Mouse (Mus musculus) brain, embryonic 18.5 days (tissue): Measurements from ENCODE around the gene Cntn6.
A peak's percentile ranks its signal among the peaks of the same experiment; 100 is the strongest.

ENCODE experiments used
- DNase-seq: peaks from one replicate; pipeline ENCODE4 v3.0.0-alpha.2; 2012; ENCODE audit warnings: low read depth, low spot score

Cntn6 gene

GRCm38 (mm10) chr6:104492490-104493431 is at the start of gene Cntn6:
Gene Cntn6 (plus strand): TSS chr6:104492790.
- peak; percentile 37 for DNase-seq

- DNase-seq, result no peak
Measured at GRCm38 (mm10) chr6:104443731-104444130, 48.9 kb upstream of the Cntn6 start.

GRCm38 (mm10) chr6:104470706-104471105 is 21.9 kb upstream of the Cntn6 start:
- no peak for DNase-seq

DNA sequence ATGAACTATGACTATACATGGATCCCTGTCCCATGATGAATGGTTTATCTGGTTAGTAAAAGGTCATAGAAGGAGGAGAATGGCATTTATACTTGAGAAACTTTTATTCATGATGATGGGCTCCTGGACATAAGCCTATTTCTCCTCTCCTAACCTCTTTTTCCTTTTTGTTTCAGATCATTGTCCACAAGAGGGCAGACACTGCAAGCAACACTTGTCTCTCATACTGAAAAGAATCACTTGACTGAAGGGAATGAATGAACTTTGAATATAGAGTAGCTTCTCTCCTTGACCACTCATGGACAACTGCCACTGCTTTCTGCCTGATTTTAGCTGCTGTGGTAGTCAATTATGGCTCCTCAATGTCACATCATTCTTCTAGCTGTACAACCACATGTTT is 13.3 kb upstream of the Cntn6 start:
- DNase-seq, result no peak

- no peak for DNase-seq
Measured at GRCm38 (mm10) chr6:104493459-104493858, 869 bp downstream of the Cntn6 start.

DNA sequence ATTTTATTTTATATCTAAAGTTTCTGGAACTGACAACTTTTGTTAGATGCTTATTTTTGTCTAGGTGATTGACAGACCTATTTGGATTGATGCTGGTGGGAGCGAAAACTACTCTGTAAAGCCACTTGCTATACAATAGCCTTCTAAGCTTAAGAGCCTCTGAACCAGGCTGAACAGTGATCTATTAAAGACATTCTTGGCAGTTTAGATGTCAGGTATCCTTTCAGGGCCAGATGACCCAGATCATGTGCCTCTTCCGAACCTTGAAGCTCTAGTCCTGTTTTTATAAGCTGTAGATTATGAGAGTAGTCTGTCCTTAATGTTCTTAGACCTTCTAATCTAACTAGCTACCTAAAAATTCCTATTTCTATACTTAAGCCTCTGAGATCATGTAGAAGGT is 3.2 kb downstream of the Cntn6 start:
- no peak for DNase-seq

DNA sequence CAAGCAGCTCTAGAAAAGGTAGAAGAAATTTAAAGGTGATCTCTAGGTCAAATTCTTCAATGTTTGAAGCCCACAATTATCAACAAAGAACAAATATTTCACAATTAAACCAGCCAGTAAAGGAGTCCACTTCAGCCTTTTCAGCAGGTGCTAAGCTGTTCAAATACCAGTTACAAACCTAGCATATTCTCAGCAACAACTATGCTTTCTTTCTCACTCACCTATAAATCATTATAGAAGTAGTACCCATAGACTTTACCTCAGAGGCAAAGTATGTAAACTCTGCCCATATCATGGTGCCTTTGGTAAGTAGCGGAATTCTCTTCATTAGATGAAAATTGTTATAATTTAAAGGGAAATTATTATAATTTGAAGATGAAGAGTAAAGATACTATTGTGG is 71.4 kb downstream of the Cntn6 start:
- DNase-seq, result no peak

DNA sequence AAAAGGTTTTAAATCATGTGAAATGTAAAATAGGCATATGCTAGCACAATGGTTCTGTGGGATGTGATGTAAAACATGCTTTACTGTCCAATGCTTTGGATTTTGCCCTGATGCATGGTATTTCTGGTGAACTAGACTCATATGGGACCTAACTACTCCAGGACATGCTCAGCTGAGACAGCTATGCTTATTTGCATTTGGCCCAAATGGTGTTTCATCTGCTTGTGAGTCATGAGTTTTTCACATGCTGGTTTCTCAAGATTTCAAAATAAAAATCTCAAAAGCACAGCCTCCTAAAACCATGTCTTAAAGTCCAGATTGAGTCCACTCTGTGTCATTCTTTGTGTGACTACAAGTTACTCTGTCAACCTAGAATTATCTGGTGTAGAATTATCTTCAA is 77.0 kb downstream of the Cntn6 start:
- DNase-seq, result no peak

DNA sequence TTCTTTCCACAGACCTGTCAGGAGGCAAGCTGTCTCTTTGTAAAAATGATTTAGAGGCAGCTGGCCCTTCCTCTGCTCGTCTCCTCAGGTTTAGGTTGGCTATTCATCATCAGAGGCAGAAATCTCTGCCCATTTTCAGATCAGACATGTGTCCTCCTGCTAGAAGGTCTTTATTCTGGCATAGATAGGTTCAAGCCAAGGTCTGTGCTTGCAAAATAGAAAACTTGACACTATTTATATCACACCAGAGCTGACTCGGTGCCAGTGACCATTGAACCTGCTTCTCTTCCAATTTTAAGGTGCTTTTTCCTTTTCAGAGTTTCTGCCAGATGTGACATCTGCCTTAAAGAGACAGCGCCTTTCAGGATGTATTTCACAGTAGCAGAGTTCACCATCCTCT is 95.4 kb downstream of the Cntn6 start:
- no peak for DNase-seq

GRCm38 (mm10) chr6:104600838-104601397 is 108.3 kb downstream of the Cntn6 start:
- no peak for DNase-seq

DNA sequence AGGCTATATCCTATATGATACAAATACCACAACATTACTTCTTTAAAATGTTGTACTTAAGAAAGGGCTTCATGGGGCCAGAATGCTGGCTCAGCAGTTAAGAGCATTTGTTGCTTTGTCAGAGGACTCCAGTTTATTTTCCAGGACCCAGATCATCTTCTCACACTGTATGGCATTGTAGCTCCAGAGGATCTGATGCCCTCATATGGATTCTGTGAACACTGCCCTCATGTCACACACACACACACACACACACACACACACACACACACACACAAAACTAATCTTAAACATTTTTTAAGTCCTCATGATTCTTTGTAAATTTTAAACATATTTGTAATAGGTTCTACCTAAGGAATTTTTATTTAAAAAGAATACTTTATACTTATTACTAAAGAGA is 110.3 kb downstream of the Cntn6 start:
- DNase-seq, result no peak

- DNase-seq, result no peak
Measured at GRCm38 (mm10) chr6:104603371-104603770, 110.8 kb downstream of the Cntn6 start.

DNA sequence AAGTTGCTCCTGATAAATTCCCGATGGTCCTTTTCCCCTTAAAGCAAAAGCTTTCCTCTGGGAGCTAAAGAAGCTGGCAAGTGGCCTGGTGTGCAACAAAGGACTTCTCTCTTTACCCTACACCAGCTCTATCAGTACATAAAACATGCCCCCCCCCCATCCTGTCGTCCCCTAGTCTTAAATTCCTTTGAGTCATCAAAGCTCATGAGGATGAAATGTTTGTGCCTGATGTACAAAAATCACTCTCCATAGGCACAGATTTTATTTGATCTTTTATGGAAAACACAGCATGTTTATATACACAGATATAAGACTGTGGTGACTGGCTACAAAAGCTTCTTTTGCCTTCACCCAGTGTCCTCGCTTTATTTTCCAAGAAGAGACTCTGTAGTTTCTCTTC is 112.6 kb downstream of the Cntn6 start:
- DNase-seq, result no peak

DNA sequence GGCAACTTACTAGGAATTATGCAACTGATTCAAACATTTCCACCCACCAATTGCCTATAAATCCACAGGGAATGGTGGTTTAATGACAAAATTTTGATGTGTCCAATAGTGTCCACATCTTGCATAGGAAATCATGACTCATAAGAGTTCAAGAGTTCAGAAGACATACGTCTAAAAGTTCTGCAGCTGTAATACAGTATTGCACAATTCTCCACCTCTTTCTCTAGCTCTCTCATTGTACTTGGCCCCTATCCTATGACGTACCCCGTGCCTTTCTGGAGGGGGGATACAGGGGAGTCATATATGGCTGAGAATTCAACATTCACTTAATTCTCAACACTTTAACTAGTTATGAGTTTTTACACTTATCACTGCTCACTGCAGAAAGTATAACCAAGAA is 160.9 kb downstream of the Cntn6 start:
- no peak for DNase-seq

- no peak for DNase-seq
Measured at GRCm38 (mm10) chr6:104668701-104669100, 176.1 kb downstream of the Cntn6 start.

- no peak for DNase-seq
Measured at GRCm38 (mm10) chr6:104674249-104674648, 181.7 kb downstream of the Cntn6 start.

GRCm38 (mm10) chr6:104679809-104680495 is 187.4 kb downstream of the Cntn6 start:
- DNase-seq, result no peak

DNA sequence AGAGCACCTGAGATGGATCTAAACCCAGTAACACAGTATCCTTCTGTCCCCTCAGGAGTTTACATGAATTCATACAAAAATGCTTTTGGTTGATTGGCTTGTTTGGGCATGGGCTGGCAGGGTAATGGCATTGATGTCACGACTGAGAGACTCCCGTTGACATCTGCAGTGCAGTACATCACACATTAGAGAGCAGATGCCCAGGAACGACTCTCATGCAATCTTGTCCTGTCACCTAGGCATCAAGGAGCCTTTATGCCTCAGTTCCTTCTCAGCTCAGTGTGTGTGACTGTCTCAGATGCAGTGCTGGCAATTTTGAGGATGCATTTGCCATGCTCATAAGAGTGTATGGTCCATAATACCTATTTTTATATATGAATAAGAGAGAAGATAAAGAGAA is 195.4 kb downstream of the Cntn6 start:
- no peak for DNase-seq

- DNase-seq, result no peak
Measured at GRCm38 (mm10) chr6:104688439-104689125, 196.0 kb downstream of the Cntn6 start.

DNA sequence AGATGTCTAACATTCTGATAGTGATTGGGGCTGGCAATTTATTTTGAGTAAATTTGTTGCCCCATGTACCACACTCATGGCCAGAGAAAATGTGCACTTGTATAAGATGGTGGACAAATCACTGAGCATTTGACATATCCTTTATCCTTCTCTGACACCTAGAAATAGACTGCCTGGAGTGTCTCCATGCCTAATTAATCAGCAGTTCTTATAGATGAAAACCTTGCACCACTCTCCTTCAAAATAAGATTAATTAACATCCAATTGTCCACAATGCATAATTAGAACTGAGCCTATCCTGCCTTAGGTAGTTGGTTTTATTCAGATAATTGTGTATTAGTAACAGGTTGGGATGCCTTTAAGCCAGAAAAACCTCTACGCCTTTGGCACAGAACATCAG is 236.0 kb downstream of the Cntn6 start:
- no peak for DNase-seq

GRCm38 (mm10) chr6:104734256-104734655 is 241.7 kb downstream of the Cntn6 start:
- DNase-seq, result no peak

- no peak for DNase-seq
Measured at GRCm38 (mm10) chr6:104738999-104739398, 246.4 kb downstream of the Cntn6 start.
